Mouse (Mus musculus) embryo, embryonic 9.5 days (tissue): ENCODE measurements around the gene Gpr26.

Source experiments
- DNase-seq: peaks from one replicate; pipeline ENCODE4 v3.0.0-alpha.2; 2017; ENCODE audit errors: extremely low spot score

Gpr26 gene

DNA sequence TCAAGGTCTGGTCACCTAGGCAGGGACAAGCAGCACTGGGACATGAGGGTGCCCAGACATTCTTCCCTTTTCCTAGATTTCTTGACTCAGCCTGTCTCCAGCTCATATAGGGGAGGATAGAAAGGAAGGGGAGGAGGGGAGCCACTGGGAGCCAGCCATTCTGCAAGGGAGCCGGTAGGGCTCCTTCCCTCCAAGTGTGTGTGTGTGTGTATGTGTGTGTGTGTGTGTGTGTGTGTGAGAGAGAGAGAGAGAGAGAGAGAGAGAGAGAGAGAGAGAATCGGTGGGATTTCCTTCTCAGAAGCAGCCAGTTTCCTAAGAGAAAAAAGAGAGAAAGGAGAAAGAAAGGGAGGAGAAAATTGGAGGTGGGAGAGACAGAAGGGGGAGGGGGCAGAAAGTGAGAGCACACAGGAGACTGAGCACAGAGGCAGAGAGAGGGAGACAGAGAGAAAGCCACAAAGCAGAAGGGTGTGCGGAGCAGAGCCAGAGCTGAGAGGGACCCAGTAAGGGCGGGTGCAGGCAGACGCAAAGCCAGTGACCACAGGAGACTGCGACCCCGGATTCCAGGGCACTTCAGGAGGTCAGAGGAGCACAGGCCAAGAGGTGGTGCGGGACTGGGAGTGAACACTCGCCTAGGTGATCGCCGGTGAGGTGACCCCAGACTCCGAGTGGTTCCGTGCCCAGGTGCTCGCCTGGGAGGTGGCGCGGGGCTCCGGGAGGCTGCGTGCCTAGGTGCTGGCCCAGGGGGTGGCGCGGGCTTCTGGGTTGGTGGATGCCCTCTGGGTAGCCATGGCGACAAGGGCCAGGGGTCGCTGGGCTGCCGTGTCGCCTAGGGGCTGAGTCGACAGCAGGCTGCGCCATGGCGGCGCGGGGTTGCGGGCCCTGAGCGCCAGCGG lies at the start of gene Gpr26:
Gene Gpr26, plus strand, starts transcription at position 438 of the 893 bp plus-strand sequence.
- DNase-seq = peak; percentile 3

DNA sequence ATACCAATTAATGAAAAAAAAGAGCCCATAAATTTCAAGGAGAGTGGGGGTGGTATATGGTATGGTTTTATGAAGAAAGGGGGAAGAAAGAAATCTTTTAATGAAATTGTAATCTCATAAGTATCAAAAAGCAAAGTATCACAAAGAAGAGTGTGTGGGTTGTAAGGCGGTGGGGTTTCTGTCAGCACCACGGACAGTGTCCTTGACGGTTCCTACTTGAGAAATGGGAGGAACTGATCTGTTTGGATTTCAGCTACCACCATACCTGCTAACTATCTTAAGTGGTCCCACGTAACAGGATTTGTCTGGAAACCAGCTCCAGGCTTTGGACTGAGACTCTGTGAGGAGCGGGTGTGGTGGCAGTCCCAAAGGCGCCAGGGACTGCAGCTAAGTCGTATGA lies 48.9 kb upstream of the Gpr26 start:
- DNase-seq = peak; percentile 19

DNA sequence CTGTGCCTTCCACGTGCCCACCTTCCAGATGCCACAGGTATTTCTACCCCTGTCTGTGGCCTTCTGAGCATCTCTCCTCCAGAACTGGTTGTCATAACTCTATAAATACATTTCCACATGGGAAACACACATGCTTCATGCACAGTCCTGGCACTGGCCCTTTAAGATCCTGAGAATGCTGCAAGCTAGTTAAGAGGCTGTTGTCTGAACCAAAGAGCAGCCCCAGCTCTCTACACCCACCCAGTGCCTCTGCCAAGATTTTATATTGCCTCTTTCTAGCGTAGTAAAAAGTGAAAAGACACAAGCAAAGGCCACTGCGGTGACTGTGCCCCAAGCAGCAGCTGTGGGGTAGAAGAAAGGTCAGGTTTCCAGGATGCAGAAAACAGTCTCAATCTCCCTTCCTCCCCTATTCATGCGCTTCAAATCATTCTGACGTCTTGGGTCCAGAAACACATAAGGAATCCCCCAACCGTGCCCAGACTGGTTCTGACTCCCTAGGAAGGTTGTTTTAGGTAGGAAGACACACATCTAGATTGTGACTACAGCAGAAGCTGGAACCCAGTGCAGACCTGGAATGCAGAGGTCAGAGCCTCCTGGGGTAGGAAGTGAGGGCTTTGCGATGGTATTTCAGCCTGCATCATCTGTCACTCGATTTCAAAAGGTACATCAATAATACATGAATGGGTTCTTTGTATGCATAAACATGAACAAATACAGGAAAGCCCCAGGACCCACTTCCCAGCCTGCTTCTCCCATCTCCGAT lies 38.8 kb upstream of the Gpr26 start:
- peak; percentile 3 for DNase-seq

DNA sequence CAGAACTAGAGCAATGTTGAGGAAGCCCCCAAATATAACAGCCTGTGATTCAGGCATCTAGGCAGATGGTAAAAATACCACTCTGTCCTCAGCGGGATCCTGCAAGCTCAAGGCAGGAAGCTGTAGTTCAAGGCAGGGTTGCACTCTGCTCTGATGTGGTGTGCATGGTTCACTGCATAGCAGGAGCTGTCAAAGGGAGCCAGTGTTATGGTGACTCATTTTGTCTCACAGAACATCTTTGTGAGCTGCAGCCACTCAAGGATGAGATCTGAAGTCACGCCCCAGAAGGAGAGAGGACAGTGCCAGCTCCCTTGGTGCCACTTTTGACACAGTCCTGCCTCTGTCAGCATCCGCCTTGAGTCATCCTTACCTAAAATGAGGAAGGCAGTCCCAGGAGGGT lies 28.6 kb upstream of the Gpr26 start:
- DNase-seq = no peak

DNA sequence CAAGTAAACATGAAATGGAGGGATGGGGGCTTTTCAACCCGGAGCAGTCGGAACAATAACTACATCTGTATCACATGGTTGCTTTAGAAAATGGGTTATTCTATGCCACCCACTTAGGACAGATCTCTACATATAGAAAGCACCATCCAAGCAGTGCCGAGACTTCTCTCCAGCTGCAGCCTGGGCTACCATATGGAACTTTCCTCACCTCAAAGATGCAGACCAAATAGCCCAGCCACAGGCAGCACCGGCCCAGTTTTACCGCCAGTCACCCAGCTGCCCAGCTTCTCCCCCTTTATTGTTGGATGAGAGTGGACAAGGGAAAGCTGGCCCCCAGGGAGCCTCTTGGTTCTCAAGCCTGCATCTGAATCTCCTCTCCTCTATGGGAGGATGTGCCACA lies 15.1 kb upstream of the Gpr26 start:
- DNase-seq = no peak

DNA sequence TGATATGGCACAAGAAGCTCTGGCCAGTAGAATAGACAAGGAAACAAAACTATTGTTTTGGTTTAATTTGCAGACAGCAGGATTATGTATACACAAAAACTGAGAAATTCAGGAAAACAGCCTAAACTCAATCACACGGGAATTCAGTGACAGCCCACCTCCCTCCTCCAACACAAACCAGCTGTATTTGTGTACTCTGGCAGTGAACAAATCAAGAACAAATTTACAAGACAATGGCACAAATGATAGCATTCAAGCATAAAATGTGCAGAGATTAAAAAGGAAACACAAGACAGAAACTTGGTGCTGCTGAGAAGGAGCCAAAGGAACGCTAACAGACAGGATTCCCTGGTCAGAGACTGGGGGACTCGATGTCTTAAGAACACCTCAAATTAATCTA lies 12.9 kb upstream of the Gpr26 start:
- DNase-seq = no peak

DNA sequence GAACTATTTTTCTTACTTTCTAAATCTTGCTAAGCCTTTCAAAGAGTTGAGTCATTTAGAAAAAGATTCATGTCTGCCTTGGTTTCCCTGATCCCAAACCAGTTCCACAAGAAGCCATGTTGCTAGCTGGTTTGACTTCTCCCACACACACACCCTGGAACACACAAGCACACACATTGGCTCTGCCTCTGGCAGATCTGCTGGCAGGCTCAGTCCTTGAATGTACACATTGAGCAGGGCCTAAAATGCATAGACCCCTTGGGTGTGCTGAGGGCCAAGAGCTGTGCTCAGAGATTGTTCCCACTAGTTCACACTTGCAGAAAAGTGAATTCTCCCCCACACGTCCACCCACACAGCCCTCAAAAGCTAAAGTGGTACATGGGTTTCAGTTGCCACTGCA lies 7.6 kb upstream of the Gpr26 start:
- DNase-seq = no peak

DNA sequence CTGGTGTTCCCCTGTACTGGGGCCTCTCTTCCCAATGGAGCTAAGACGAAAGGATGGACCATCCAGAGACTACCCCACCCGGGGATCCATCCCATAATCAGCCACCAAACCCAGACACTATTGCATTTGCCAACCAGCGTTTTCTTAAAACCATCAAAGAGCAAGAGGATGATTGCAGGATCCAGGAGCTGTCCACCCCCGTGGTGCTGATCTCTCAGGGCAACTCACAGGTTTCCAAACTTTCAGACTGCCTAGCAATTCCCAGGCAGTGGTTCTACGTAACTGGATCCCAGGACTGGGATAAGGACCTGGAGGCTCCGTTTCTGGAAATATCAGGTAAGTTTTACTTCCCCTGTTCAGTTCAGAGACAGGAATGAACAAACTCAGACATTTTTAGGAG lies 5.7 kb upstream of the Gpr26 start:
- DNase-seq = peak; percentile 44

DNA sequence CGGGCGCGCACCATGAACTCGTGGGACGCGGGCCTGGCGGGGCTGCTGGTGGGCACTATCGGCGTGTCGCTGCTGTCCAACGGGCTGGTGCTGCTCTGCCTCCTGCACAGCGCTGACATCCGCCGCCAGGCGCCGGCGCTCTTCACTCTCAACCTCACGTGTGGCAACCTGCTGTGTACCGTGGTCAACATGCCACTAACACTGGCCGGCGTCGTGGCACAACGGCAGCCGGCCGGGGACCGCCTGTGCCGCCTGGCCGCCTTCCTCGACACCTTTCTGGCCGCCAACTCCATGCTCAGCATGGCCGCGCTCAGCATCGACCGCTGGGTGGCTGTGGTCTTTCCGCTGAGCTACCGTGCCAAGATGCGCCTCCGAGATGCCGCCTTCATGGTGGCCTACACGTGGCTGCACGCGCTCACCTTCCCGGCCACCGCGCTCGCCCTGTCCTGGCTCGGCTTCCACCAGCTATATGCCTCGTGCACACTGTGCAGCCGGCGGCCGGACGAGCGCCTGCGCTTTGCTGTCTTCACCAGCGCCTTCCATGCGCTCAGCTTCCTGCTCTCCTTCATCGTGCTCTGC lies 745 bp downstream of the Gpr26 start:
- DNase-seq = peak; percentile 30

DNA sequence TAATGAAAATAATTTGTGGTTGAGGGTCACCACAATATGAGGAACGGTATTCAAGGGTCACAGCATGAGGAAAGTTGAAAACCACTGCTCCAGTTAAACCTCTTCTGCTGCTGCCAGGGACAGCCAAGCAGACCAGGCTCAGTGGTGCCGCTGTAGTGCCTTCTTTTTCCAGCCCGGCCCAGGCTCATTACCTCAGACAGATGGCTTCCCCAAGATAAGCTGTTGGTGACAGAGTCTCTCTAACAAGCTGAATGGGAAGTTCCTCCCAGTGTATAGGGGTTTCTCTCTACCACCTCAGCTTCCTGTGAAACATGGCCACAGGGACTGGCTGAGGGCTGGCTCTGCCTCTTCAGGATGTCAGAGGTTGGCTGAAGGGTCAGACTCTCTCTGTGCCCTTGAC lies 4.0 kb downstream of the Gpr26 start:
- DNase-seq = no peak

DNA sequence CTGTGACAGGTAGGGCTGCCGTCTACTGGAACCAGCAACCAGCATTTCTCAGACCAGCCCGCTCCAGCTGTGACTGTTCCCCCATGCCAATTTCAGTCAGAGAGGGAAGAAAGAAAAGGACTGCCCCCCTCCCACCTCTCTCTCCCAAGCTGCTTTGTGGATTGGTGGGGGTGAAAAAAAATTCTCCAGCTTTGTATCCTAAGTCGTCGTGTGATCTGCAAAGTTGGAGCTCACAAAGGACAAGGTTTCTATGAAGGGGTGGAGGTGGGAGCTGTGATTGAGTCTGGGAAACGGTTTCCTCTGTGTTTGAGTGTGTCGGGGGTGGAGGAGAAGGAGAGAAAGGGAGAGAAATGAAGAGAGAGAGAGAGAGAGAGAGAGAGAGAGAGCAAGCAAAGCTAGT lies 9.6 kb downstream of the Gpr26 start:
- no peak for DNase-seq

DNA sequence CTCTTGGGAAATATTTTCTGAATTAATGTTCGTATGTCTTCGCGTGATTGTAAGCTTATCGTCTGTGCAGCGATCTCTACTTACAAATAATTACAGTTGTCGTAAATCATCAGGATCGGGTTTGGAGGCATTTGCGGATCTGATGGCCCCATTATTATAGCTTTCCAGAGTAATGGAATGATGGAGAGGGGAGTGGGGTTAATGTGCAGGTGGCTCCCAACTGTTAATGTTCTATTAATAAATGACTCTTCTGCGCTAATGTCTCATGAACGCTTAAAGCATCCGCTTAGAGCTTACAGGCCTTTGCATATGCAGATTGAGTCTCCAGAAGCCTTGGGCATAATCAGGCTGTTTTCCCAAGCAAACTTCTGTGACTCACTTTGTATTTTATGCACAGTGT lies 12.3 kb downstream of the Gpr26 start:
- DNase-seq = no peak

DNA sequence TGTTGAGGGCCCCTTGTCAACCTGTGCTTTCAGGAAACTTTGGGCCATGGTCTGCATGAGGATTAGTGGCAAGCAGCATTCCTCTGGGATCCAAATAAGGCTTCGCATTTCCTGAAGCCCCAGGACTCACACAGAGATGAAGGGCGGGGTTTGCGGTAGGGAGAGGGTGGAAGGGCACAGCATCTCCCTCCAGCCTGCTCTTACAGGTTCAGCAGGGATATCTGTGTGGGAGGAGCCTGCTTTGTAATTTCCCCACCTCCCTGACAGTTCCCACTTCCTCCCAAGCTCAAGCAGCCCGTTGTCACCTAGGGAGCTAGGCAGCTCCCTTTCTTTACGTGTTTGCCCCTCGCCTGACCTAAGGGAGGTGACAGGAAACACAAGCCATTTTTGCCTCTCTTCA lies 22.8 kb downstream of the Gpr26 start:
- no peak for DNase-seq

DNA sequence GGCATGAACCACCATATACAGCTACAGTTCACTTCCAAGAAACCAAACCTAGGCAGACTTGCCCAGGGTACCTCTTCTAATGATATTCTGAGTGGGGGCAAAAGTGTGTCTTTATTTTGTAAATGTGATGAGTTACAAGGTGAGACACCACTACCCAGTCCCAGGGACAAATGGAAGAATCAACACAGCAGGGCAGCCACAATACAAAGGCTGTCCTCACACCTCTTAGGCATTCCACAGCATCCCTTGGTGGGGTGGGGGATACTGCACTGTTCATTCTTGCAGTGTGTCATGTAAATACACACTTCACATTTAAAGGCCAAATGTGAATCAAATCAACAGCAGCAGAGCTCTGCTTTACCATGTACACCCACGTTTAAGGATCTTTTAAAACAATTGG lies 26.0 kb downstream of the Gpr26 start:
- no peak for DNase-seq

DNA sequence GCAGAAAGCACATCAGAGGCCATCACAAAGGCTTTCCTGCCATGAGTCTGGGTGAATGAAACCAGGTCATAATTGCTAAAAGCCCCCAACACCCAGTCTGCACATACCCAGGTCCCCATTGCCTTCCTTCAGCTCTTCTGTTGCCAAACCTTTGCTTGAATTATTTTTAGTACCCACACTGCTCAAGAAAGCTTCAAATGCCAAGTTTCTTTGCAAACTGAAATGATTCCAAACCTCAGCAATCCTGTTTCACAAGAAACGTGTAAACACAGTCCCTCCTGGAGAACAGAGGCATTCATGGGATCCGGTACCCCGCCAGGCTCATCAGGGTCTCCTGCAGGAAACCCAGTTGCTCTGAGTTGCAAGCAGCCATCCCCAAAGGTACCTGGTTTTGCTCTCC lies 26.6 kb downstream of the Gpr26 start:
- no peak for DNase-seq

DNA sequence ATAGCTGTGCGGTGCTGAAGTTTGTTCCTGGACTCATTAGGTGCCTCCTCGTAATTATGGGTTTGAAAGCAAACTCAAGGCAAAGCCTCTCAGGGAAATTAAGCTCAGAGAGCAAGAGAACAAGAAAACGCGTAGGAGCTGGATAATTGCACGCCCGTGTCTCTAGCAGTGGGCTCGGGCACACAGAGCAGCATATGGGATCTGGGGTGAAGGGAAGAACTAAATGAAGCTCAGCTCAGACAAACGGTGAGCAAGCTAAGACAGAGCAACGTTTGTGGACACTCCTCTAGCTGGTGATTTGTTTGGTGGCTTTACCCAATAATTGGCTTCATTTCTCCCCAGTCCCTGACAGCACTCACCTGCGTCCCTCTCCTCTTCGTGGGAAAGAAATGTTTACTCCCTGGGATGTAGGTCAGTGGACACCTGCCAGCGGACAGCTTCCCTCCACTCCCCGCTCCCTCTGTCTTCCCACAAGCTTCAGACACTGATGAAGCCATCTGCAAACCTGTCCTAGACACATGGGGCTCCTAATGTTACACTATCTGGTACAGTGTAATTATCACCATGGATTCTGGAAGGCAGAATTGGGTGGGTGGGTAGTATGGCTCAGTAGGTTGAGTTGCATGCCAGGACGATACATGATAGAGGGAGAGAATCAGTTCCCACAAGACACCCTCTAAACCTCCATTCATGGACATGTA lies 39.9 kb downstream of the Gpr26 start:
- no peak for DNase-seq

DNA sequence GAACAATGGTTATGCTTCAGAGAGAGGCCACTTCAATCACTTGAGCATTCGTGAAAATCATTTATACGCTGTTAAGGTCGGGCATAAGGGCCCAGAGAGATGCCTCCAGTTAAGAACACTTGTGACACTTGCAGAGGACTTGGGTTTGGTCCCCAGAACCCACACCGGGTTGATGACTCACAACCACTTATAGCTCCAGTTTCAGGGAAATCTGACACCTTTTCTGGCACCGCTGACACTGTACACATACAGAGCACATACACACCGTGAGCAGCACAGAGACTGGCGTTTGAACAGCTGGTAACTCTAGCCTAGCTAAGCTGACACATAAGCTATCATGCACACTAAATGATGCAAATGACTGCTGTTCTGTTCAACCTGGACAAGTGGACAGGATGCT lies 42.7 kb downstream of the Gpr26 start:
- DNase-seq = no peak

DNA sequence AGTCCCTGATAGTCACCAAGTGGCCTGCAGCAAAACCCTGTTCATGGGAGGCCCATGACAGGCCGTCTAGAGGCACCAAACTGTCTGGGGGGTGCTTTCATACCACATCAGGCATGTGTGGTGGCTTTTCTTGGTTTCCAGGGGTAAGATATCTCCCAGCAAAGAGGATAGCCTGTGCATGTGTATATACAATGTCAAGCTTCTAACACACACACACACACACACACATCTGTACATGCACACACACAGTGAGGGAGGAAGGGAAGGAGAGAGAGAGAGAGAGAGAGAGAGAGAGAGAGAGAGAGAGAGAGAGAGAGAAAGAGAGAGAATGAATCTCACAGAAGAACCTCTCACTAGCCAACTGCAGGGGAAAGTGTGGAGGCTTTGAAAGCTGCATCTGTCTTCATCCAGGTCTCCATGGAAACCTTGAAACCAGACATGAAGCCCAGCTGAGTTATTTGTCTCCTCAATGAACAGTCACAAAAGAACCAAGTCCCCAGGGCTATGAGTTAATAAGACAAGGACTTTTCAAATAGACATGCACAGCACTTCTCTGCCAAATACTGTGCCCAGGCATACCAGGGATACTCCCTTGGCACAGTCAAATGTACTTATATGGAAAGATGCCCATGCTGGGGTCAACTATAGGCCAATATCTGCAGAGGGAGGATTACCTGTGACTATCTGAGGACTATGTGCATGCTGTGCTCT lies 46.9 kb downstream of the Gpr26 start:
- DNase-seq = no peak

DNA sequence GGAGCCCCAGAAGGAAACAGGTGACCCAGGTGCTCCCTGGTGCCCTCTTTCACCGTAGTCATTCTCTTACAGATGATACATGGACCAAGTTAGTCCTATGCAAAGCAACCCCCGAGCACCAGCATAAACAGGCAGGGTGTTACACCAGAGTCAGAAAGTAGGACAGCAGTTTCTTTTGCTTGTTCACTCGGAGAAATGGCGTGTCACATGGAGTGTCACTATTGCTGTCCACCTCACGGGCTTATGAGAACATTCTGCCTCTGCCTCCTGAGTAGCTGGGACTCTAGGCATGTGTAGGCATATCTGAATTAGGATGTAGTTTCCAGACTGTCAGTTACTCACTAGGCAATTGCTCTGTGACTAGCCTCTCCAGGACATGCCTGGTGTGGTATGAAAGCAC lies 47.7 kb downstream of the Gpr26 start:
- no peak for DNase-seq

DNA sequence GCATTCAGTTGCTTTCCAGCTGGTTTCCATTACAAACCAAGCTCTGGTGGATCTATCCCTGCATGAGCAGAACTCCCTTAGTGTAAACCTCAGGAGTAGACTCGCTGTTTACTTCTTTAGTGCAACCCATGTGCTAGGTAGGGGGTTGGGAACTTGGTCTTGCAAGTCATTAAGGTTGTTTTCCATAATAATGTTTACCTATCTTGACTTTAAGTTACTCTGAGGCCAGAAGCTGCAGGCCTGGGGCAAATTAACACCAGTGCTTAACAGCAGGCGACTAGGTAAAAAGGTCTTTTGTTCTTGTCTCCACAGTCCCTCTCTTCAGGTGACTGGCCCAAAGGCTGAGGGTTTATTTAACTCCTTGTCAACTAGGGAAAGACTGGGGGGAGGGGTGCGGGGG lies 48.9 kb downstream of the Gpr26 start:
- DNase-seq = peak; percentile 15

DNA sequence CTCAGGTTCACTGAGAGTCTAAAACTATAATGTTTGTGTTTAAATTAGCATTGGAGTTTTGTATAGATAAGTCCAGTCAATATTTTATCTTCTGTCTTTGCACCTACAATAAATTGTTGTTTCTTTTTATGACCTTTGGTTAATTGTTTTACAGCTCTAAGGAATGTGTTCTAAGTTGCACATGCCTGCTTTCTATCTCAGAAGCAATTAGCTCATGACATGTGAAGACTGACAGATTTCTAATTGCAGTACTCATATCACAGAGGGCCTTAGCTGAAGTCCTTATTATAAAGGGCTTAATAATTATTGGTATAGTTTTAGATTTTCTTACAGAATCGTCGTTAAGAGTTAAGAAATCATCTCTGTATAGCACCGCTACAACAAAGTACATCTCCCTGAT lies 49.7 kb downstream of the Gpr26 start:
- DNase-seq = no peak

DNA sequence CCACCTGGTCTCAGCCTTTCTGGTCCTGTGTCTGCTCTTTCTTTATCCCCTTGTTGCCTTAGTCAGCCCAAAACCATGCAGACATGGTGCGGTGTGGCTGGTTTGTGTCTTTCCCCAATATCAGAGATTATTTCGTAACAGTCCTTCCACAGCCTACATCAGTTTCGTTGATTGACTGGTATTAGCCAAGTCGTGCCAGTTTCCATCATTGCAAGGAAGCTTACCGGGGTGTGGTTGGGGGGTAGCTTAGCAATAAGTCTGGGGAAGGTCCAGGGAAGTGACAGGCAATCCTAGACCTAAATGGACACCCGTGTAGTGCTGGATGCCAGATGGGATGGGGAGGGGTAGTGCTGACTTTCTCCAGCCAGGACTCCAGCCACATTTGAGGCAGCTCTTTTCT lies 59.3 kb downstream of the Gpr26 start:
- DNase-seq = no peak
